Mouse (Mus musculus): ENCODE results near the gene Snx15. TPM values are rescaled to one million over a fixed set of nuclear protein-coding genes. Genes with fewer than 3 reads are reported as not detected.

Snx15 gene
- polyA plus RNA-seq, 1 experiment from 2014 or later, result 20.5 TPM

DNA sequence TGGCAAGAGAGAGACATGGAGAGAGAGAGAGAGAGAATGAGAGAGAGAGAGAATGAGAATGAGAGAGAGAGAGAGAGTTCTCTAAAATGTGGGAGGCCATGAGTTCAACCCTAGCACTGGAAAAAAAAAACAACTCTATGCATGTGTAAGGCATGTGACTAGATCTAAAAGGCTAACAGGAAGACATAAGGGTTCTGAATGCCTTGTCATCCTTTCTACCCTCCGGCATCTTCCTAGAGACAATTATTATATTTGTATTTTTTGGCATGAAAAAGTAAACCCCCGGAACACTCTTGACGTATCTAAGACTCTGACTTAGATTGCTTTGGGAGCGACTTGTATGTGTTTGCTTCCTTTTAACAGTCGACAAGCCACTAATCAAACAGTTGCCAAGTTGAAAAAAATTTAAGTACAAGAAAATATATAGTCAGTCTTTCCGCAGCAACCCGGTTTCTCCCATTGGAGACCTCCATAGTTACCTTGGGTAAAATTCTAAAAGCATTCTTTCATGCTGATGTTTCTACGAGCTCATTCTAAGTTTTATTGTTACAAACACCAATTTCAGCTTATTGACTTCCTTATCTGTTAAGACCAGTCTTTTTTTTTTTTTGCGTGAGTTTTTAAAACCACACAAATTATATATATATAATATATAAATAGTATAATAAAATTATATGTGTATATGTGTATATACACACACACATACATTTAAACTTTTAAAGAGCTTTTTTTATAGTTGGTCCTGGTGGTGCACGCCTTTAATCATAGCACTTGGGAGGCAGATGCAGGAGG, 1.1 kb downstream of the Snx15 start:
- Histone ChIP-seq H3K27me3 (ENCODE audit: control insufficient read depth, insufficient read depth, low read length) (no peaks in the 10 kb centered on the region), H3K27ac (ENCODE audit: low read length) (peak overlapping the region; percentile 94), H3K4me2 (ENCODE audit: low read depth, low read length) (peak overlapping the region; percentile 73), H3K9me3 (replicated peaks; ENCODE audit: control insufficient read depth, low read length) (0 out of 2 replicates have a peak, but pooled peaks cover 4% of the 10 kb centered on the region), H3K36me3 (ENCODE audit: control insufficient read depth, insufficient read depth) (no peaks in the 10 kb centered on the region), H3K9ac (ENCODE audit: low read length) (peak overlapping the region; percentile 81), H3K4me3 (ENCODE audit: low read length) (peak overlapping the region; percentile 72), H3K4me1 (ENCODE audit: control insufficient read depth, insufficient read depth, low read length) (no peaks in the 10 kb centered on the region)
- no peak for ATAC-seq (replicated peaks; ENCODE audit: extremely low read depth, insufficient read depth, low FRiP score)
- WGBS, result 71% methylated on average over 10 of the region's 10 CpGs

DNA sequence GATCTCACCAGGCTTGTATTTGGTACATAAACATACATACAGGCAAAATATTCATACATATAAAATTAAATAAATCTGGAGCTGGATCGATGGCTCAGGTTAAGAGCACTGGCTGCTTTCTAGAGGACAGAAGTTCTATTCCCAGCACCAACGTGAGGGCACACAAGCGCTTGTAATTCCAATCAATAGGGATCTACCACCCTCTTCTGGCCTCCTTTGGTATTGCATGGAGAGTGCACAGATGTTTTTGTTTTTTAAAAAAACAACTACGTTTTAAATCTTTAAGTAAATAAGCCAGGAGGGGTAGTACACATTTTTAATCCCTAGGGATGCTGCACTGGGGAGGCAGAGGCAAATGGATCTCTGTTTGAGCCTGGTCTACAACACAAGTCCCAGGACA, 1.8 kb downstream of the Snx15 start:
- Histone ChIP-seq H3K27me3 (ENCODE audit: control insufficient read depth, insufficient read depth, low read length) (no peaks in the 10 kb centered on the region), H3K9me3 (replicated peaks; ENCODE audit: control insufficient read depth, low read length) (0 out of 2 replicates have a peak, but pooled peaks cover 4% of the 10 kb centered on the region), H3K27ac (ENCODE audit: low read length) (no peak overlapping the region), H3K4me2 (ENCODE audit: low read depth, low read length) (no peak overlapping the region), H3K36me3 (ENCODE audit: control insufficient read depth, insufficient read depth) (no peaks in the 10 kb centered on the region), H3K9ac (ENCODE audit: low read length) (no peak overlapping the region), H3K4me1 (ENCODE audit: control insufficient read depth, insufficient read depth, low read length) (no peaks in the 10 kb centered on the region), H3K4me3 (ENCODE audit: low read length) (no peak overlapping the region)
- 21% methylated on average over 4 of the region's 4 CpGs for WGBS
- no peak for ATAC-seq (replicated peaks; ENCODE audit: extremely low read depth, insufficient read depth, low FRiP score)

DNA sequence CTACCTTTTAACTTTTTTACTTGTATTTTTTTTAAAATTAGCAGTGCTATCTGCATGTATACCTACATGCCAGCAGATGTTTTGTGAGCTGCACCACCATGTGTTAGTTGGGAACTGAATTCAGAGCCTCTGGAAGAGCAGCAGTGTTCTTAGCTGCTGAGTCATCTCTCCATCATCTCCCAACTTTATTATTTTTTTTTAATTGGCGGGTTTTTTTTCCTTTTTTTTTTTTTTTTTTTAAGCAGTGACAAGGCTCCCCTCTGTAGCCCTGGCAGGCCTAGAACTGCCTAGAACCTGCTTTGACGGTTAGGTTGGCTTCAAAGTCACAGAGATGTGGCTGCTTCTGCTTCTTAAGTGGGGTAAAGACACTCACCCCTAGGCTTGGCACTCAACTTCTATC, 3.2 kb downstream of the Snx15 start:
- Histone ChIP-seq H3K27me3 (ENCODE audit: control insufficient read depth, insufficient read depth, low read length) (no peaks in the 10 kb centered on the region), H3K4me2 (ENCODE audit: low read depth, low read length) (no peak overlapping the region), H3K36me3 (ENCODE audit: control insufficient read depth, insufficient read depth) (no peaks in the 10 kb centered on the region), H3K4me3 (ENCODE audit: low read length) (no peak overlapping the region), H3K9ac (ENCODE audit: low read length) (no peak overlapping the region), H3K9me3 (replicated peaks; ENCODE audit: control insufficient read depth, low read length) (0 out of 2 replicates have a peak, but pooled peaks cover 4% of the 10 kb centered on the region), H3K27ac (ENCODE audit: low read length) (no peak overlapping the region), H3K4me1 (ENCODE audit: control insufficient read depth, insufficient read depth, low read length) (no peaks in the 10 kb centered on the region)
- no peak for ATAC-seq (replicated peaks; ENCODE audit: extremely low read depth, insufficient read depth, low FRiP score)
- 68% methylated on average over 2 of the region's 2 CpGs for WGBS

DNA sequence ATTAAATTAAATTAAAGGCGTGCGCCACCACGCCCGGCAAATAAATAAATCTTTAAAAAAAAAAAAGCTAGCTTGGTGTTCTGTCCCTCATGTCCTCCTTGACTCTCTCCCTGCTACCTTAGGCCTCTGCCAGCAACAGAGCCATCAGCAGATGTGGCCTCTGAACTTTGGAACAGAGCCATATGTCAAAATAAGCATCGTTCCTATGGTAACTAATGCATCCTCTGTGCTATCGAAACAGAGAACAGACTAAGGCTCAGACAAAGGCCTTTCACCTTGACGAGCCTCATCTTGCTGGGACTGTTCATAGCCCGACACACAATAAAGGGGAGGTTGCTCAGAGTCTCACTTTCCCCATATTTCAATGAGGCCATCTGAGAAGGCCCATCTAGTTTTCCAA, 4.8 kb downstream of the Snx15 start:
- Histone ChIP-seq H3K27ac (ENCODE audit: low read length) (no peak overlapping the region), H3K9ac (ENCODE audit: low read length) (0 out of 2 replicates have a peak overlapping the region, but pooled peaks have one; percentile 6), H3K36me3 (ENCODE audit: control insufficient read depth, insufficient read depth) (no peaks in the 10 kb centered on the region), H3K4me3 (ENCODE audit: low read length) (no peak overlapping the region), H3K9me3 (replicated peaks; ENCODE audit: control insufficient read depth, low read length) (0 out of 2 replicates have a peak, but pooled peaks cover 4% of the 10 kb centered on the region), H3K27me3 (ENCODE audit: control insufficient read depth, insufficient read depth, low read length) (no peaks in the 10 kb centered on the region), H3K4me2 (ENCODE audit: low read depth, low read length) (no peak overlapping the region), H3K4me1 (ENCODE audit: control insufficient read depth, insufficient read depth, low read length) (peaks cover 5% of the 10 kb centered on the region; the same call in 1 of the 2 replicates)
- no peak for ATAC-seq (replicated peaks; ENCODE audit: extremely low read depth, insufficient read depth, low FRiP score)
- WGBS, result 79% methylated on average over 8 of the region's 8 CpGs

DNA sequence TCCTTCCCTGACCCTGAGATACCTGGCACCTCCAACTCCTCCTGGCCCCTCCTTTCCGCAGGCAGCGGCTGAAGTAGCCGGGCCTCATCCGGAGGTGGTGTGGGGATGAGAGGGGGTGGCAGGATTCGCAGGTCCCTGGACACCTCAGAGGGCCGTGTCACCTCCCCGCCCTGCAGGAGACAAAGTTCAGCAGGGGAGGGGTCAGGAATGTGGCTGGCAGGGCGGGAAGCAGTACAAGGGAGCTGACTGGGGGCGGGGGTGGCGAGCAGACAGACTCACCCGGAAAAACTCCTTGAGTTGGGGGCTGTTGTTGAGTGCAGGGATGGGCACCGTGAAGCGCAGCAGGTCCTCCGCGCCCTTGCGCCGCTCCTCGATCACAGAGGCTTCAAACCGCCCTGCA, 6.3 kb downstream of the Snx15 start:
- ATAC-seq (replicated peaks; ENCODE audit: extremely low read depth, insufficient read depth, low FRiP score), result no peak
- Histone ChIP-seq H3K27ac (ENCODE audit: low read length) (no peak overlapping the region), H3K27me3 (ENCODE audit: control insufficient read depth, insufficient read depth, low read length) (no peaks in the 10 kb centered on the region), H3K4me3 (ENCODE audit: low read length) (no peak overlapping the region), H3K36me3 (ENCODE audit: control insufficient read depth, insufficient read depth) (no peaks in the 10 kb centered on the region), H3K4me2 (ENCODE audit: low read depth, low read length) (no peak overlapping the region), H3K9ac (ENCODE audit: low read length) (no peak overlapping the region), H3K9me3 (replicated peaks; ENCODE audit: control insufficient read depth, low read length) (0 out of 2 replicates have a peak, but pooled peaks cover 4% of the 10 kb centered on the region), H3K4me1 (ENCODE audit: control insufficient read depth, insufficient read depth, low read length) (peaks cover 13% of the 10 kb centered on the region)
- 32% methylated on average over 19 of the region's 19 CpGs for WGBS

DNA sequence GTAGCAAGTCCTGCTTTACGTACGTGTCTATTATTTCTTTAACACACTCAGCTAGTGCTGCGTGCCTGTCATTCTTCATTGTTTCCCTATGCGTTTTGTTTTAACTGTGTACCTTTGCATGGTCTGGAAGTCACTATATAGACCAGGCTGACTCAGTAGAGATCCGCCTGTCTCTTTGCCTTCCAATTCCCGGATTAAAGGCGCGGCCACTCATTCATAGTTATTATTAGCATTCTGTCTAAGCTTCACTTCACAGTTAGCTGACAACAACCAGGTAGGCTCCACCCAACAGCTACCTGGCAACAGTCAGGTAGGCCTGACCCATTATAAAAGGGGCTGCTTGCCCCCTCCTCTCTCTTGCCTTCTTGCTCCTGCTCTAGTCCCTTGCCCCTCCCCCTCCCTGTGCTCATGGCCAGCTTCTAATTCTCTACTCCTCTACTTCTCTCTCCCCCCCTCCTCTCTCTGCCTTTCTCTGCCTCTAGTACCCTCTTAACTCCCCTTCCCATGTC, 9.4 kb downstream of the Snx15 start:
- Histone ChIP-seq H3K27me3 (ENCODE audit: control insufficient read depth, insufficient read depth, low read length) (no peaks in the 10 kb centered on the region), H3K4me3 (ENCODE audit: low read length) (peak overlapping the region; percentile 86), H3K36me3 (ENCODE audit: control insufficient read depth, insufficient read depth) (peaks cover 17% of the 10 kb centered on the region), H3K4me2 (ENCODE audit: low read depth, low read length) (peak overlapping the region; percentile 92), H3K9me3 (replicated peaks; ENCODE audit: control insufficient read depth, low read length) (no peaks in the 10 kb centered on the region), H3K4me1 (ENCODE audit: control insufficient read depth, insufficient read depth, low read length) (peaks cover 22% of the 10 kb centered on the region), H3K27ac (ENCODE audit: low read length) (peak overlapping the region; percentile 97), H3K9ac (ENCODE audit: low read length) (peak overlapping the region; percentile 87)
- WGBS, result 2% methylated on average over 8 of the region's 8 CpGs
- peak; percentile 9; the same call in 1 of the 2 replicates for ATAC-seq (replicated peaks; ENCODE audit: extremely low read depth, insufficient read depth, low FRiP score)

DNA sequence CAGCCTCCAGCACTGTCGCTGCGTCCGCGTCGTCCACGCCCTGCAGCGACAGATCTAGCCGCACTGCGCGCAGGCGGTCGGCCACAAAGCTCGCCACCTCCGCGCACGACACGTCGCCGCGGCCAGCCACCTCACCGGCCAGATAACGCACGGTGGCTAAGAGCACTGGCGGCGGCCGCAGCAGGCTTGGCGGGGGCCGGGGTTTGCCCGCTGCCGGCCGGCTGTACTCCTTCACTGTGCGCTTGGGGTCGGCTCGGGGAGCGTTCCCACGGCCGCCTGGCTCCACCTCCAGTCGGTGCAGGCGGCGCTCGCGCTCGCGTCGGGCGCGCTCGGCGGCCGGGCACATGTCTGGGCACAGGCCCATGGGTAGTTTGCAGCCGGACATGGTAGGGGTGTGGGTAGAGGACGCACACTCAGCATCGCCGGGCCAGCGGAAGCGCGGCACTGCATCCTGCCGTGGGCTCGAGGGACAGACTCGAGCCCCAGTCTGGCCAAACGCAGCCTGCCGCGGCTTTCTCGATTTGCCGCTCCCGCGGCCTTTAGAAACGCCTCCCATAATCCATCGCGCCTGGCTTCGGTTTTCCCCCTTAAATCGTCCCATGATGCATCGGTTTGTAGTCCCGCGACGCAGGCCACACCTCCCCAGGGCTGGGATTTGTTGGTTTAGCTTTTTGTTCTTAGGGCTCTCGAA, 10.0 kb downstream of the Snx15 start, which contains the start of gene Sac3d1:
Sac3d1 (minus strand) TSS at position 665 of the 691 bp plus-strand sequence.
- H3K27ac ChIP-seq (ENCODE audit: low read length), result peak within 1 kb of the TSS; percentile 97
- peak; percentile 89 for ATAC-seq (replicated peaks; ENCODE audit: extremely low read depth, insufficient read depth, low FRiP score)
- peaks cover 22% of the 10 kb centered on the region for H3K4me1 ChIP-seq (ENCODE audit: control insufficient read depth, insufficient read depth, low read length)
- peak within 1 kb of the TSS; percentile 92 for H3K4me2 ChIP-seq (ENCODE audit: low read depth, low read length)
- H3K36me3 ChIP-seq (ENCODE audit: control insufficient read depth, insufficient read depth), result peaks cover 17% of the 10 kb centered on the region
- WGBS, result under 1% methylated on average over 77 of the region's 77 CpGs
- H3K9ac ChIP-seq (ENCODE audit: low read length), result peak within 1 kb of the TSS; percentile 87
- no peaks in the 10 kb centered on the region for H3K27me3 ChIP-seq (ENCODE audit: control insufficient read depth, insufficient read depth, low read length)
- peak within 1 kb of the TSS; percentile 86 for H3K4me3 ChIP-seq (ENCODE audit: low read length)
- no peaks in the 10 kb centered on the region for H3K9me3 ChIP-seq (replicated peaks; ENCODE audit: control insufficient read depth, low read length)

DNA sequence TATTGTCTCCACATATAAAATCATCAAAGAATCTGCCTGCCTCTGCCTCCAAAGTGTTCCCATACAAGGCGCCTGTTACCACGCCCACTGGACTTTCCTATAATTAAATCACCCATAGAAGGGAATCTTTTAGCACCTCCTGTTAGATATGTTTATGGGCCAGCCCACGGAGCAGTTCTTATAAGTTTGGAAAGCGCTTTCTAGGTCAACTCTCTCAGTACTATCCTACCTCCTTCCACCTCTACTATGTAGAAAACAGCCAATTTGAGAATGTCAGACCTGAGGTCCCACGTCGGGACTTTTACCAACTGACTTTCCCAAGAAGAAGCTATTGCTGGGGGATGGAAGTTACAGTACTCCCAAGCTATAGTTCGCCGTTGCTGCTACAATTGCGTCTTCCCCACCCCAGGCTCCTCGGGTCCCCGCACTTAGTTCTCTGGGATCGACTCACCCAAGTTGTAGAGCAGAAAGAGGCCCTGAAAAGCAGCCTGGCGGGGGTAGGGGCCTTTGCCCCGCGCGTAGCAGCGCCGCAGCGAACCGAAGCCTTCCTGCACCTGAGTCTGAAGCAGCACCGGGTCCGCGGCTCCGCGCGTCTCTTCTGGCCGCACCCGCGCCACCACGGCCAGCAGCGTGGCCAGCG, 10.6 kb downstream of the Snx15 start:
- peak overlapping the region; percentile 97 for H3K27ac ChIP-seq (ENCODE audit: low read length)
- H3K4me1 ChIP-seq (ENCODE audit: control insufficient read depth, insufficient read depth, low read length), result peaks cover 22% of the 10 kb centered on the region
- peak overlapping the region; percentile 92 for H3K4me2 ChIP-seq (ENCODE audit: low read depth, low read length)
- ATAC-seq (replicated peaks; ENCODE audit: extremely low read depth, insufficient read depth, low FRiP score), result no peak
- H3K9me3 ChIP-seq (replicated peaks; ENCODE audit: control insufficient read depth, low read length), result no peaks in the 10 kb centered on the region
- 4% methylated on average over 32 of the region's 32 CpGs for WGBS
- H3K27me3 ChIP-seq (ENCODE audit: control insufficient read depth, insufficient read depth, low read length), result no peaks in the 10 kb centered on the region
- peaks cover 17% of the 10 kb centered on the region for H3K36me3 ChIP-seq (ENCODE audit: control insufficient read depth, insufficient read depth)
- peak overlapping the region; percentile 86 for H3K4me3 ChIP-seq (ENCODE audit: low read length)
- H3K9ac ChIP-seq (ENCODE audit: low read length), result peak overlapping the region; percentile 87
